Mouse (Mus musculus): Measurements from ENCODE around the gene Rtbdn.
"Not testable (repeated sequence)": the region's sequence is repeated elsewhere in the genome, so short reads cannot be mapped to it uniquely, and the experiment has no call there.

Rtbdn gene

DNA sequence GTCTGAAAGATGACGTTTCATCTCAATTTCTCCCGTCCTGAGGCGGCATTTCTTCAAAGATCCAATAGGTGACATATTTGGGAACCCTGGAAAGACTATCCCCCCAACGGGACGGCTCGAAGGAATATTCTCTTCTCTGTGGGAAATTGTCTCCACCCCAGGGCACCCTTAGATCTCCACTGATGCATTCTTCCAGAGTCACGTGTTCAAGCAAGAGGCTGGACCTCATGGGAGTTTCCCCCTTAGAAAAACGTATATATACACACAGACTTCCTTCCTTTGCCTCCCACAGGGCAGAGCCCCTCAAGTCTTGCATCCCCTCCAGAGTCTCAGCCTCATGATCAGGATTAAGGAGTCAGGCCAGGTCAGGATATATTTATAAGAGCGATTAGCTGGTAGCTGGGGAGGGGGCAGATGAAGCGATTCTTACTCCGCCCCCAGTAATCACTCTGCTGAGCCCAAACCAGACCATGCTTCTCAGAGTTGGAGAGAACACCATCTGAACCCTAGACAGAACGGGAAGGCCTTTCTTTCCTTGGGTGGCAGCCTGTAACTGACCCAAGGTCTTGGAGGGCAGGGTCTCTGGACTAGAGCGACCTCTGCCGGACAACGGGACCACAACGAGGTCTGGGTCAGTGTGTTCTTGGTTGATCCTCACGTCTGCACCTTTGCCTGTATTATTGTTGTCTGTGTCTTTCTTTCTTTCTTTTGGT is at the start of gene Rtbdn:
Rtbdn (plus strand) TSS at position 464 of the 713 bp plus-strand sequence.
- DNase-seq, result no peak

DNA sequence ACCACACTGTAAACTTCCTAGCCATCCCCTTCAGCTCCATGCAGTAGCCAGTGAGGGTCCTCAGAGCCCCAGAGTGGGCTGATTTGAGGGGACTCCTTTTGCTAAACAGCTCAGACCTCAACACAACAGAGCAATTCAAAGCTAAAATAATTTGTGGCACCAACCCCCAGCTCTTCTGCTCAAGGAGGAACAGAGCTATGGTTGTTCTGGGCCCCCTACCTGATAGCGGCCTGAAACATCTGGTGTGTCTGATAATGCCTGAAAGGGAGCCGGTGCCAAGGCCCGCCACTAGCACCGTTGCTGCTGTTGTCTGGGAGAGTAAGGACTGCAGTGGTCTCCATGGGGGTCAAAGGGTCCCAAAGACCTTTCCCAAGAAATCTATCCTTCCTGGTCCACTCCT is 45.7 kb upstream of the Rtbdn start:
- no peak for DNase-seq

DNA sequence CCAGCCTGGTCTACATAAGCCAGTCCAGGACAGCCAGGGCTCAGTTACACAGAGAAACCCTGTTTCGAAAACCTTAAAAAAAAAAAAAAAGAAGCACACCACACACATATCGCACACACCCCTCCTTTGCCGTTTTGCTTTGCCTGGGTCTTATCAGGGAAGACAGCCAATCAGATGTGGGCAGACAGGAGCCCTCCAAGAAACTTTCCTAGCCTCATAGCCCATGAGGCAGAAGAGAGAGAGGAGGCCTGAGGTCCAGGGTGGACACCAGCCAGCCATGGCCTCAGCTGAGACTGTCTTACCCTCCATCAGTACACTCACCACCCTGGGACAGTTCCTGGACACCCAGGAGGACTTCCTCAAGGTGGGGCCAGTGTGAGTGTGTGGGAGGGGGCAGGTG is 45.0 kb upstream of the Rtbdn start, which contains the start of gene Klf1:
Klf1 (plus strand) TSS at position 177 of the 400 bp plus-strand sequence.
- DNase-seq, result no peak

DNA sequence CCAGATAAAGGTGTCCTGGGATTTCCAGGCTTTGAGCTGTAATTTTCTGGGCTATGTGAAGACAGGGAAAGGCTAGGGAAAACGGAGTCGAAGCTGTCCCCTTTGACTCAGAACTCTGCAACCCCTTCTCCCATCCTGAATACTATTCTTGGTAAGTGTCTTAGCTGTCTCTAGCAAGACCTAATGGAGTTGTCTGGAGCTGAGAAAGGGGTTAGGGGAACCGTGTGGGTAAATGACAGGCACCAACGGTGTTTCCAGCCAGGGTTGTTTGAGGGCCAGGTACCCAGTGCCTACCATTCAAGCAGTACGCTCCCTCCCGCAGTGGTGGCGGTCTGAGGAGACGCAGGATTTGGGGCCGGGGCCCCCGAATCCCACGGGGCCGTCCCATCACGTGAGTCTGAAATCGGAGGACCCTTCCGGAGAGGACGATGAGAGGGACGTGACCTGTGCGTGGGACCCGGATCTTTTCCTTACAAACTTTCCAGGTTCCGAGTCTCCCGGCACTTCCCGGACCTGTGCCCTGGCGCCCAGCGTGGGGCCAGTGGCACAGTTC is 44.3 kb upstream of the Rtbdn start:
- no peak for DNase-seq

DNA sequence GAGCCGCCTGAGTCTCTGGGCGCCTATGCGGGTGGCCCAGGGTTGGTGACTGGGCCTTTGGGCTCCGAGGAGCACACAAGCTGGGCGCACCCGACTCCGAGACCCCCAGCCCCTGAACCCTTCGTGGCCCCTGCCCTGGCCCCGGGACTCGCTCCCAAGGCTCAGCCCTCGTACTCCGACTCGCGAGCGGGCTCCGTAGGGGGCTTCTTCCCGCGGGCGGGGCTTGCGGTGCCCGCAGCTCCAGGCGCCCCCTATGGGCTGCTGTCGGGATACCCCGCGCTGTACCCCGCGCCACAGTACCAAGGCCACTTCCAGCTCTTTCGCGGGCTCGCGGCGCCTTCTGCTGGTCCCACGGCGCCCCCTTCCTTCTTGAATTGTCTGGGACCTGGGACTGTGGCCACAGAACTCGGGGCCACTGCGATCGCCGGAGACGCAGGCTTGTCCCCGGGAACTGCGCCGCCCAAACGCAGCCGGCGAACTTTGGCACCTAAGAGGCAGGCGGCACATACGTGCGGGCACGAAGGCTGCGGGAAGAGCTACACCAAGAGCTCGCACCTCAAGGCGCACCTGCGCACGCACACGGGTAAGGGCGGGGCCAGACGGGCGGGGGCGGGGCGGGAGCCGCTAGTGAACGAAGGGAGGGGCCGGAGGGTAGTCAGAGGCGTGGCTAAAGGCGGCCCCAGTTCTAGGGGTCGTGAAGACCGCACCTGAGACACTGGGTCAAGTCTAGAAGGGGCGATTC is 43.7 kb upstream of the Rtbdn start:
- DNase-seq, result peak; percentile 98

DNA sequence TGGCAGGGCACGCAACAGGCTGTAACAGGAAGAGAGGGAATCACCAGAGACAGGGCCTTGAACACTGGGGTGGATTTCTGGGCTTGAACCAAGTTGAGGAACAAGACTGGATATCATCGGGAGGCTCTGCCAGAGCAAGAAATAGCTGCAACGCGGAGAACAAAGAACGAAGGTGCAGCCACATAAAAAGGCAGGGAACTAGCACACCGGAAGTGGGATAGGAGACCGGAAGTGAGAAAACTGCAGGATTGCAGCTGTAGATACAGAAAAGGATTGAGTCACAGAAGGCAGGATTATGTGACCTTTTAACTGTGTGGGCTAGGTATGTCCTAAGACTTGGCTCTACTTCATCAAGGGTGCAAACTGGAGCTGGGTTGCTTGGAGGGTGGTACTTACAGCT is 42.4 kb upstream of the Rtbdn start:
- DNase-seq, result peak; percentile 16

DNA sequence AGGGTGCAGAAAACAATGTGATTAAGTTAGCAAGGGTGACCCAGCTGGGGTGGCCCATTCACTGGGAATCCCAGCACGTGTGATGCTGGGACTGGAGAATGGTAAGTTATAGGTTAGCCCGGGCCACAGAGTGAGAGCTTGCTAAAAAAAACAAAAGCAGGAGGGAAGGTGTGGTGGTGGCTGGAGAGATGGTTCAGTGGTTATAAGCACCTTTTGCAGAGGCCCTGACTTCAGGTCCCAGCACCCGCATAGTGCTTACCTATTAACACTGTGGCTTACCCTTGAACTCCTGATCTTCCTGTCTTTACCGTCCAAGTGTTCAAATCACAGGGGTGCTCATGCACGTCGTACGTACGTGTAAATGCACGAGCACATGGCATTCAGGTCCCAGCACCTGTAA is 39.8 kb upstream of the Rtbdn start:
- DNase-seq, result no peak

DNA sequence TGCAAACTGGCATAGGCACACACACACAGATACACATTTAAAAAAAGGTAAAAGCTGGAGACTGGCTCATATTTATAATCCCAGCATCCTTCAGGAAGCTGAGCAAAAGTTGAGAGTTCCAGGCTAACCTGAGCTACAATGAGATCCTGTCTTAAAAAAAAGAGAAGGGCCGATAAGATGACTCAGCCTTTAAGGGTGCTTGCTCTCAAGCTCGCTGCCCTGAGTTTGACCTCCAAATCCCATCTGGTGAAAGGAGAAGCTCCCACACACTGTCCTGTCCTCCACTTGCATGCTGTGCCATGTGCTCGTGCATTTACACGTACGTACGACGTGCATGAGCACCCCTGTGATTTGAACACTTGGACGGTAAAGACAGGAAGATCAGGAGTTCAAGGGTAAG is 39.3 kb upstream of the Rtbdn start:
- no peak for DNase-seq

DNA sequence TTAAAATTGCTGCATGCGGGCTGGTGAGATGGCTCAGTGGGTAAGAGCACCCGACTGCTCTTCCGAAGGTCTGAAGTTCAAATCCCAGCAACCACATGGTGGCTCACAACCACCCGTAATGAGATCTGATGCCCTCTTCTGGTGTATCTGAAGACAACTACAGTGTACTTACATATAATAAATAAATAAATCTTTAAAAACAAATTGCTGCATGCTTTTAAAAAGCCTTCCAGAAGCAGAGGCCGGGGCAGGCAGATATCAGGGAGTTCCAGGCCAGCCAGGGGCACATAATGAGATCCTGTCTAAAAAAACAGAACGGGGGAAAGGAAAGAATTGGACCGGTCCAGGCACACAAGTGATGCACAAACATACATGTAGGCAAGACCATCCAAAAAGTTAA is 38.8 kb upstream of the Rtbdn start:
- not testable (repeated sequence) for DNase-seq

DNA sequence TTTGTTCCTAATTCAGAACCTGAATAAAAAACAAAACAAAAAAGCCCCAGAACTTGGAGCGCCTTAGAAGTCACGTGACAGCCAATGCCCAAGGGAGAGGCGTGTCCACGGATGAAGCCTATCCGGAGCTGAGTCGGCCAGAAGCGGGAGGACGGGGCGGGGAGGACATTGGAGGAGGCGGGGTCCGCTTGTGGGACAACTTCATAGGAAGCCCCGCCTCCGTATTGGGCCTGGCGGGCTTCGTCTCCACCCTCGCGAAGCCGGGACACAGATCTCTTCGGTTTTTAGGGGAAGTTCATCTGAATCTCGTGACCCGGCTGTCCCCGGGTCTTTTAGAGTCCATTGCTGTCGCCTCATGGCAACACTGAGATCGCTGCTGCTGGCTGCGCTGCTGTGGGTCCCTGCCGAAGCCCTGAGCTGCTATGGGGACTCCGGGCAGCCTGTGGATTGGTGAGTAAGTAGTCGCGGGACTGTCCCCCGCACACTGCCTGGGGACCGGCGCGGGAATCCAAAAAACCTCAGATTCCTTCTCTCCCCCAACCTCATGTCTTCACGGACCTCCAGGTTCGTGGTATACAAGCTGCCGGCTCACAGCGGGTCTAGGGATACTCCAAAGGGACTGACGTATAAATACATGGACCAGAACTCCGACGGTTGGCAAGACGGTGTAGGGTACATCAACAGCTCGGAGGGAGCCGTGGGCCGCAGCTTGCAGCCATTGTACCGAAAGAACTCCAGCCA is 38.2 kb upstream of the Rtbdn start, which contains the start of gene Dnase2a:
Dnase2a (plus strand) TSS at position 140 of the 741 bp plus-strand sequence.
- DNase-seq, result peak; percentile 81

DNA sequence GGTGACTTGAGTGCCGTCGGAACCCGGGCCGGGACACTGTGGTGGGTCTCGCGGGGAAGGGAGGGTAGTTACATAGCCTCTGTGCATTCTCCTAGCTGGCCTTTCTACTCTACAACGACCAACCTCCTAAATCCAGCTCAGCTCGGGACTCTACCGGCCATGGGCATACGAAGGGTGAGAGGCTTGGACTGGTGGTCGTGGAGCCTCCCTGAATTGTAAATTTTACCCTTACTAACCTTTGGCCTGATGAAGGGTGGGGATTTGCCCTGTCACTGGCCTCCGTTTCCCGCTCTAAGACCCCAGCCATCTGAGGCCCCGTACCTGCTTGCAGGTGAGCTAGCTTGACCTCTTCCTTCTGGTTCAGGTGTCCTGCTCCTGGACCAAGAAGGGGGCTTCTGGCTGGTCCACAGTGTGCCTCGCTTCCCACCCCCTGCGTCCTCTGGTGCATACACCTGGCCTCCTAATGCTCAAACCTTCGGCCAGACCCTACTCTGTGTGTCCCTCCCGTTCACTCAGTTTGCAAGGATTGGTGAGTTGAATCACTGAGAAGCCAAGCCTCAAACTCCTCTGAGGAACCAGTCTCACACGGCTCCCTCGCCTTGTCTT is 37.5 kb upstream of the Rtbdn start:
- DNase-seq, result no peak

DNA sequence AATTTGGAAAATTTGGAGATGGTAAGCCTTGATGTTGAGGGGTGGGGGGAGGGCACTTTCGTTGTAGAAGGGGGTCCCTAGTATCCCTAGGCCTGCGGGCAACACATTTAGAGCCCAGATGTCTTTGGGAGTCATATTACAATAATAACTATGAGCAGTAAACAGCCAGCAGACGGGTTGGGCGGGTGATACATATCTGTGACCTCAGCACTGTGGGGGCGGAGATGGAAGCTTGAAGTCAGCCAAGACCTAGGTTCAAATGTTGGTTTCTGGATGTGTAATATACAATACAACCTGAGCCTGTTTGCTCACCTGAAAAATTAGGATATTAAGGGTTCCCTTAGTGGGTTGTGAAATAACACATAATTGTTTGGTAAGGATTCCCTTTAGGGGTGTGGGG is 36.8 kb upstream of the Rtbdn start:
- DNase-seq, result no peak

DNA sequence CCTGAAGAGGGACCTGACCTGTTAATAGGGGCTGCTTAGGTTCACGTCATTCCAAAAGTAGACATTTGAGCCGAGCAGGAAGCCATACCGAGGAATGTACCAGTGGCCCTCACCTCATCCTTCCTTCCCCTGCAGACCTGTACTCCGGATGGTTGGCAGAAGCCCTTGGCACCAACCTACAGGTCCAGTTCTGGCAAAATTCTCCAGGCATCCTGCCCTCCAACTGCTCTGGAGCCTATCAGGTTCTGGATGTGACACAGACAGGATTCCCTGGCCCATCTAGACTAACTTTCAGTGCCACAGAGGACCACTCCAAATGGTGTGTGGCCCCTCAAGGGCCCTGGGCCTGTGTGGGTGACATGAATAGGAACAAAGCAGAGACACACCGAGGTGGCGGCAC is 36.2 kb upstream of the Rtbdn start:
- DNase-seq, result no peak

DNA sequence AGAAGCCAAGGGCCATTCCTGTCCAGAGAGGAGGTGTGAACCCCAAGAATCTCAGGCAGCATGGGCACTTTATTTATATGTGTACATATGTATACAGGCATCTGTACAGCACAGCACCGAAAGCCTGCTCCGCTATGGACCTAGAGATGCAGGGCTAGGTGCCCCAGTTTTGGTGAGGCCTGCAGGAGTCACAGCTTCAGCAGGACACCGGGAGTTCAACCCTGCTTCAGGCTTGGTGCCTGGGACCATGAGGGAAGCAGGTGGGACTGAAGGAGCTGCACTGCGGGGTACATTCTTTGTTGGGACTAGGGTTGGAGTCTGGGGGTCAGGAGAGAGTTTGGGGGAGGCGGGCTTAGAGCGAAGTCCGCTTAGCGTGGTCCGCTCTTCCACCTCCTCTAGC is 34.9 kb upstream of the Rtbdn start:
- DNase-seq, result no peak

DNA sequence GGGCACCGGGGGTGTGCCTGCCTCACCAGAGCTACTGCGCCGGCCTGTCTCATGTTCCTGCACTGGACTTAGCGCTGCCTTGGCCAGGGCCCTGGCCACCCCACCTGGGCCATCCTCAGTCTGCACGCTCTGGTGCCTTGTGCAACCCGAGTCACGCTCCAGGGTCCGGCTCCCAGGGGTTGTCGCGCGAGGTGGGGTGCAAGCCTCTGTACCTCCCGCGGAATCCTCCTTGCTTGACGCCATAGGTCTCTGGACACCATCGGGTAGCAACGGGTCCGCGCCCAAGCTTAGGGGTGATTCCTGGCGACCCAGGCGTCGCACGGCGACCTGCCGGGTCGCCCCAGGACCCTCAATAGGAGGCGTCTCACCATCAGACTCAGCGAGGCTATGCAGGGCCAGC is 34.4 kb upstream of the Rtbdn start:
- DNase-seq, result no peak

DNA sequence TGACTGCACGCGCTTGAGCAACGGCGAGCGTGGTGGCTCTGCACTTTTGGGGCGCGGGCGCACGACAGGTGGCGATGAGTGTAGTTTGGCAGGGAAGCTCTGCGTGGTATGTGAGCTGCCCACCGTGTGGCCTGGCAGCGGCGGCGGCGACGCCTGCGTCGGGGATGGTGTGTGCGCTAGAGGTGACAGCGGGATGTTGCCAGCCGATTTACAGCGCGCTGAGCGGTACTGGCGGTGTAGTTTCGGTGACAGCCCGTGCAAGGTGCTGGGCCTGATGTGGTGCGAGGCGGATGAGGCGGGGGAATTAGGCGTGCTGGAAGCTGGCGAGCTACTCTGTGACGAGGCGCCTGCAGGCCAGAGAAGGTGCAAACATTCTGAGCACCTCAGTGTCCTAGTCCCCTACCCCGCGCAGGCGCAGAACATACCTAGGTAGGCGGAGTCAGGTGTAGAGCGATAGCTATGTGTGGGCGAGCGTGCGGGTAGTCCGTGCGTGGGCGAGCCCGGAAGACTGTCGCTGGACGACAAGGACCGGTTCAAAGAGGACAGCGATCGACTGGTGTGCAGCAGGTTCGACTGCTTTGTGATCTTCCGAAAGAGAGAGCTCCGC is 33.8 kb upstream of the Rtbdn start:
- peak; percentile 86 for DNase-seq

DNA sequence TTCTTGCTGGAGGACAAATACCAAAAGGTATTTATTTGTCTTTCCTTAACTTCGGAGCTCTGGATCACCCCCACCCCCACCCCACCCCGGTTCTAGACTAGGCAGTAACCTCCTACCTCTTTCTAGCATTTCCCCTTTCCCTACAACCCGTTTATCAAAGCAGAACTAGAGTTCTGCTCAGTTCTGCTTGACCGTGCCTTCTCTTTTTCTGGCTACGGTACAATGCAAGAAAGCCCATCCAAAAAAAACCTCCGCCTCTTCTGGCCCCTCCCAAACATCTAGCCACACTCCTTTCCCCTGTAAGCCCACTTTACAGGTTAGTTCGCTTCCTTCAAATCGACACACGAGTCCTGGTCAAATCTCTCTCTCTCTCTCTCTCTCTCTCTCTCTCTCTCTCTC is 33.3 kb upstream of the Rtbdn start:
- no peak for DNase-seq

DNA sequence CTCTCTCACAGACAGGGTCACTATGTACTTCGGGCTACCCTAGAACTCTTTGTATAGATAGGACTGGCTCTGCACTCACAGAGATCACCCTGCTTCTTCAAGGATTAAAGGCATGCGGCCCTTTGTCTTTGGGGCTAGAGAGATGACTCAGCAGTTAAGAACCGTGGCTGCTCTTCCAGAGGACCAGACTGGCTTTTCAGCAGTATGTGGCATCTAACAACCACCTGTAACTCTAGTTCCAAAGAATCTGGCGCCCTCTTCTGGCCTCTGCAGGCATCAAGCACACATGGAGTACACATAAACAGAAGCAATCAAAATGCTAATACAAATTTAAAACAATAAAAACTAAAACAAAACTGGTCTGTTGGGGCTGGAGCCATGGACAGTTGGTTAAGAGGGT is 32.8 kb upstream of the Rtbdn start:
- DNase-seq, result peak; percentile 56

DNA sequence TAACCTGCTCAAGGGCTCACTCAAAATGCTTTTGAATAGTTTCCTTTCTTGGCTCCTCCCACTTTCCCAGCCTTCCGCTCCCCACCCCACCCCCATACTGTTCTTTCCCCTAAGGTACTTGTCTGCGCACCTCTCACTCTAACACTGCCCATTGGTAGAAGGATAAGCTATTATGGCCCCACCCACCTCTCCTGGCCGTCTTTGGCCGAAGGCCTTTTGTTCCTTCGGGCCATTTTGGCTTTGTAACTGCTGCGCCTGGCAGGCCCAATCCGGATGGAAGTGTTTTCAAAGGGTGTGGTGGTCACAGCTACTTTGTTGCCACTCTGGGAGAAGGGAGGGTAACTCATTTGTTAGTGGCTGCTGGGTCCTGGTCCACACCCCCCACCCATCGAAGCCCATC is 31.5 kb upstream of the Rtbdn start:
- DNase-seq, result no peak

DNA sequence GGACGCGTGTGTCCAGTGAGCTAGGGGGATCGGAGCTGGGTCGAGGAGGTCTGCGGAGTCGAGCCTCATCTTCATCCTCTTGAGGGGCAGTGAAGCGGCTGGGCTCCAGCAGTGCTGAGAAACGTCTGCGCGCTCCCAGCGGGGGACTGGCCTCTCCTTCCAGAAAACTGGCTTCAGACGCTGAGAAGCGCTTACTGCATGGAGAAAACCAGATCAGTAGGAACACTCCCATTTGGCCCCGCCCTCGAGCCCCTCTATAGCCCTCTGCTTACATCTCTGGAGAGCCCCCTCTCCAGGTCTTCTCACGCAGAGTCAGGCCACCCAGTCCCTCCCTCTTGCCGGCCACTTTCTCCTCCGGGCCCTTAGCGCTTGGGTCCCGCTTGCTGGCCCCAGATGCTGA is 29.0 kb upstream of the Rtbdn start:
- no peak for DNase-seq

DNA sequence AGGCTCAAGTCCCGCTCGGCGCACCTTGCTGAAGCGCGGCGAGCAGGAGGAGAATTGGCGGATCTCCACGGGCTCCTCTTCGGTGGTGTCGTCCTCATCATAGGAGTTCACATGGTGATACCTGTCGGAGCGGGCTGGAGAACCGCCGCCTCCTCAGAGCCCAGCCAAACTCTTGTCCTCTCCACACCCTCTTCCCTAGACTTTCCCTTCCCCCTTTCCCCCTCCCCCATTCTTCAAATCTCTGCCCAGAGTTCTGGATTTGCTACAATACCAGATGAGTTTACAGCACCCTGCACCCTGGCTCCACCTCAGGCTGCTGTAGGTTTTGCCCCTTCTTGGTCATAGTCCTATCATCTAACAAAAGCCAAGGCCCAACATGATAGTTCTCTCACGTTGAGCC is 28.1 kb upstream of the Rtbdn start:
- no peak for DNase-seq

DNA sequence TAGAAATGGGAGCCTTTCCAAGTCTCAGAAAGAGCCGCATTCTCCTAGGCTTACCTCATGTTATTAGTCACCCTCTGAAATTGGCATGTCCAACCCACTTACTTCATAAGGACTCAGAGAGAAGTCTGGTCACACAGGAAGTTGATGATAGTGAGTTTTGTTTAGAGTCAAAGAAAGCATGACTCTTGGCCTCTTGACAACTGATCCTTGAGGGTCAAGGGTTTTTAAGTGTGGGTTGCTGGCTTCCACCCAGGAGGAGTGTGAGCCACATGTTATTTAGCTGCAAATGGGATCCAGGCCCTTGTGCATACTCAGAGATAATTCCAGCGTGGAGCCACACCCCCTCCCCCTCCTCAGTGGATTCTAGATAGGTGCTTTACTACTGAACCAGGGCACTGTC is 25.2 kb upstream of the Rtbdn start:
- no peak for DNase-seq

DNA sequence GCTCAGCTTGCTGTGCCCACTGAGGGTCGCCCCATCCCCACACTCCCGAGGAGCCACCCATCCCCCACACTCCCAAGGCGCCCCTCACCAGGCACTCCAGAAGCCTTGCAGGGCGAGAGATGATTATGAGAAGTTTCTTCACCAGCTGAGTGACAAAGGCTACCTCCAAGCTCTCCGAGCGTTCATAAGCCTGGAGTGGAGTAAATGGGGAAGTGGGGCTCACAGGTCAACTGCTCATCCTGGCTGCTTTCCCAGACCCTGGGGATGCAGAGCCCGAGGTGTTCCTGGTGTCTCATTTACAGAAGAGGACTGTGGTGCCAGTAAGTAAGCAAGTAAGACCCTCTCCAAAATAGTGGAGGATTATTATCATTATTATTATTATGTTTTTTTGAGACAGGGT is 21.2 kb upstream of the Rtbdn start:
- DNase-seq, result no peak

All from thymus, postnatal 14 days (tissue).